ENCODE assay signal across 17 mouse cellular contexts in the genomic region with DNA sequence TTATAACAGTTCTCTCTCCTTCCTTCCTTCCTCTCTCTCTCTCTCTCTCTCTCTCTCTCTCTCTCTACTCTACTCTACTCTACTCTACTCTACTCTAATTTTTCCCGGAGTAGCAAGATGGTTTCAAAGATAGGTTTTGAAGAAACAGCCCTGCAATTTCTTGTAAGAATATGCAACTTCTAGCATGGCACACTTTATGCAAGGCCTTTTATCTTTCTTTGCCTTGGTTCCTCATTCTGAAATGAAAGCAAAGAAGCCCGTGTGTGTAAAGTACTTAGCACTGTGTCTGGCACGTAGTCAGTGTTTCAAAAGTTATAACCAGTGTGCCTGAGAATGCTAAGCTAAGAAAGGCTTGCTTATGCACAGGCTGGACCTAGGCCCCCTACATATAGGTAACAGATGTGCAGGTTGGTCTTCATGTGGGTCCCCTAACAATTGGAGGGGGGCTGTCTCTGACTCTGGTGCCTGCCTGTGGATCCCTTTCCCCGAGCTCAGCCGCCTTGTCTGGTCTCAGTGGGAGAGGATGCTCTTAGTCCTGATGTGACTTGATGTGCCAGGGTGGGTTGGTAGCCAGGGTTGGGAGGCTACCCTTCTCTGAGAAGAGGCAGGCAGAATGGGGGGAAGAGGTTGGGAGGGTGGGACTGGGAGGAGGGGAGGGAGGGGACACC. TPM values are rescaled to one million over a fixed set of nuclear protein-coding genes. Genes with fewer than 3 reads are reported as not detected.
DNase-seq lines count a peak whose midpoint lies in the region; ATAC-seq and TF ChIP-seq lines count a peak whose summit lies in the region.
"Had no signal": no experiment of that assay in that cellular context is flagged by ENCODE, and none has a peak within 500 bp of the region (broad histone marks: within the 10 kb centered on the region; RNA-seq: fewer than 3 reads in every experiment).

No protein-coding gene starts in this region.

- 54% methylated on average over 5 of the region's 5 CpGs for WGBS in liver, embryonic 11.5 days
- 20% methylated on average over 5 of the region's 5 CpGs for WGBS in bone marrow, adult 2 months
- WGBS in liver, postnatal 0 days (ENCODE audit: insufficient replicate concordance): 41% methylated on average over 5 of the region's 5 CpGs

- H3K4me1 ChIP-seq in liver, embryonic 11.5 days (replicated peaks; ENCODE audit: control insufficient read depth, insufficient read depth, low read length): peaks cover 7% of the 10 kb centered on the region; the same call in 1 of the 2 replicates
- H3K4me1 ChIP-seq in bone marrow, adult 2 months (ENCODE audit: control insufficient read depth, insufficient read depth, low read length): peaks cover 3% of the 10 kb centered on the region
- H3K4me1 ChIP-seq in liver, postnatal 0 days (ENCODE audit: insufficient read depth): peaks cover 19% of the 10 kb centered on the region
- H3K4me1 ChIP-seq: embryonic facial prominence, embryonic 15.5 days had no signal

- no peak overlapping the region for H3K9ac ChIP-seq in liver, embryonic 11.5 days (ENCODE audit: low read depth, low read length)
- H3K9ac ChIP-seq in liver, postnatal 0 days (replicated peaks): no peak overlapping the region; the same call in 1 of the 2 replicates
- H3K9ac ChIP-seq: embryonic facial prominence, embryonic 15.5 days; heart, embryonic 15.5 days; lung, embryonic 15.5 days had no signal

- H3K4me2 ChIP-seq in liver, embryonic 11.5 days: peak overlapping the region; percentile 16; the same call in 1 of the 2 replicates
- H3K4me2 ChIP-seq in liver, postnatal 0 days (ENCODE audit: low read depth, low read length): peak overlapping the region; percentile 38; the same call in 1 of the 2 replicates
- H3K4me2 ChIP-seq: embryonic facial prominence, embryonic 15.5 days; lung, embryonic 15.5 days had no signal

- H3K4me3 ChIP-seq in liver, embryonic 11.5 days (ENCODE audit: low read depth, low read length): no peak overlapping the region
- no peak overlapping the region for H3K4me3 ChIP-seq in bone marrow, adult 2 months (replicated peaks; ENCODE audit: control insufficient read depth, low read depth, low read length)
- no peak overlapping the region for H3K4me3 ChIP-seq in liver, postnatal 0 days (ENCODE audit: low read depth, low read length)
- H3K4me3 ChIP-seq: embryonic facial prominence, embryonic 15.5 days; gastrocnemius, adult 2 months; heart, embryonic 15.5 days; lung, embryonic 15.5 days had no signal

- no peak for TF ChIP-seq EP300 in liver, postnatal 0 days (IDR thresholded peaks at IDR 0.05; ENCODE audit: low read depth)

- no peaks in the 10 kb centered on the region for H3K9me3 ChIP-seq in liver, embryonic 11.5 days (ENCODE audit: control insufficient read depth, low read length)
- H3K9me3 ChIP-seq in liver, postnatal 0 days (ENCODE audit: low read length): no peaks in the 10 kb centered on the region
- H3K9me3 ChIP-seq: embryonic facial prominence, embryonic 15.5 days; heart, embryonic 15.5 days; lung, embryonic 15.5 days had no signal

- H3K27ac ChIP-seq in liver, embryonic 11.5 days (ENCODE audit: low read depth, low read length): no peak overlapping the region
- peak overlapping the region; percentile 70 for H3K27ac ChIP-seq in bone marrow, adult 2 months (ENCODE audit: control insufficient read depth, insufficient read depth, low read depth, low read length, poor library complexity)
- peak overlapping the region; percentile 71 for H3K27ac ChIP-seq in liver, postnatal 0 days (ENCODE audit: low read depth)
- H3K27ac ChIP-seq: gastrocnemius, adult 2 months; heart, embryonic 15.5 days; lung, embryonic 15.5 days had no signal

- no peak for TF ChIP-seq POLR2A in bone marrow, adult 2 months (IDR thresholded peaks at IDR 0.05; ENCODE audit: borderline replicate concordance, control insufficient read depth, low read depth, low read length)

- no peaks in the 10 kb centered on the region for H3K36me3 ChIP-seq in liver, embryonic 11.5 days (ENCODE audit: control insufficient read depth, insufficient read depth, low read length)
- peaks cover 4% of the 10 kb centered on the region for H3K36me3 ChIP-seq in liver, postnatal 0 days (replicated peaks; ENCODE audit: insufficient read depth, low read length)
- H3K36me3 ChIP-seq: embryonic facial prominence, embryonic 15.5 days; lung, embryonic 15.5 days had no signal

- no peak for ATAC-seq in liver, embryonic 11.5 days (replicated peaks; ENCODE audit: low FRiP score)
- ATAC-seq in liver, postnatal 0 days: no peak
- ATAC-seq: intestine, postnatal 0 days had no signal

- DNase-seq in liver, embryonic 11.5 days (ENCODE audit: low spot score): no peak
- DNase-seq in liver (no peak), 416B (ENCODE audit: low read depth) (peak; percentile 72)
- no peak for DNase-seq in liver, postnatal 0 days
- DNase-seq in urinary bladder, postnatal 4 days (ENCODE audit: low spot score in 2 of 2): no peak
- no peak for DNase-seq in layer of hippocampus, adult 8-10 months (ENCODE audit: low spot score in 2 of 2)
- DNase-seq in cerebellum, adult 8-10 months: no peak
- DNase-seq: adrenal gland, postnatal 14 days; cerebellum, adult 11-12 months; cerebellum, postnatal 25 days; gastrocnemius, adult 2 months; heart, postnatal 4 days had no signal

- H3K27me3 ChIP-seq in liver, embryonic 11.5 days (replicated peaks; ENCODE audit: control insufficient read depth, insufficient read depth, low read length): no peaks in the 10 kb centered on the region
- H3K27me3 ChIP-seq in liver, postnatal 0 days (ENCODE audit: insufficient read depth, low read length): no peaks in the 10 kb centered on the region
- H3K27me3 ChIP-seq: embryonic facial prominence, embryonic 15.5 days; heart, embryonic 15.5 days; lung, embryonic 15.5 days had no signal

- no peak for TF ChIP-seq CTCF in bone marrow, adult 2 months (IDR thresholded peaks at IDR 0.05; ENCODE audit: control insufficient read depth, insufficient read depth, low read length)
- TF ChIP-seq CTCF in liver, postnatal 0 days (IDR thresholded peaks at IDR 0.05; ENCODE audit: low read depth): no peak

RNA-seq across cellular contexts. Expression of a gene that starts 49.6 kb away (rescaled TPM):
- polyA plus RNA-seq in liver, embryonic 11.5 days (2014; fragmentation: Nextera tagmentation; extraction: Ambion mirVana): 7.9 and 8.9 TPM in 2 replicates
- polyA plus RNA-seq in bone marrow, adult 2 months (2011; ENCODE audit: insufficient read depth, insufficient read length, low replicate concordance, missing spikeins): 16.8 and 39.4 TPM in 2 replicates
- polyA plus RNA-seq in liver, postnatal 0 days (2015; fragmentation: Nextera tagmentation; extraction: Ambion mirVana): 7.5 and 9.2 TPM in 2 replicates
- total RNA-seq in layer of hippocampus, adult 8-10 months (2022): 1 to 10 TPM; 1.1 to 5.9 (median 4.1) TPM
